Mouse (Mus musculus): ENCODE measurements around the gene Cpne5. TPM values are rescaled to one million over a fixed set of nuclear protein-coding genes. Genes with fewer than 3 reads are reported as not detected.

Cpne5 gene
- polyA plus RNA-seq, 1 experiment from 2014 or later: 0.93 TPM

- no peaks in the 10 kb centered on the region for H3K9me3 ChIP-seq (ENCODE audit: control insufficient read depth, low read length)
- 2% methylated on average over 32 of the region's 32 CpGs for WGBS
- no peak overlapping the region for H3K27ac ChIP-seq (ENCODE audit: low read depth, low read length)
These were observed 648 bp downstream of the Cpne5 start for GRCm38 (mm10) chr17:29237267-29237771.

DNA sequence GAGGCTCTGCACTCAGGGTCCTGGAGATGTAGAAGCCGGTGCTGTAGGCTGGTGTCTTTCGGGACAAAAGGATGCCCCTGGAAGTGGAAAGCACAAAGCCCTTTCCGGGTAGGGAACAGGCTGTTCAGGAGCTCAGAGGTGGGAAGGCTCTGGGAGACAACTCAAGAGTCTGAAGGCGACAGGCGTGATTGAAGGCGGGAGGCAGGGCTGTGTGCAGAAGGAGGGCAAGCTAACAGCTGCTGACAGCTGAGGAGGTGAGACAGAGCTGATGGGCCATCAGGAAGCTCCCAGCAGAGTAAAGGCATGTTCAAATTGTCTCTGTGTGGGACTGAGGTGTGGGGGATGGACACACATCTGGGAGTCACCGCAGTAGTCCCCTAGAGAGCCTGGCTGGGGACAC is 1.9 kb downstream of the Cpne5 start:
- peaks cover 68% of the 10 kb centered on the region for H3K27me3 ChIP-seq (replicated peaks; ENCODE audit: control insufficient read depth, insufficient read depth, low read length)
- H3K27ac ChIP-seq (ENCODE audit: low read depth, low read length): no peak overlapping the region
- H3K9me3 ChIP-seq (ENCODE audit: control insufficient read depth, low read length): no peaks in the 10 kb centered on the region
- peaks cover 4% of the 10 kb centered on the region for H3K4me1 ChIP-seq (replicated peaks; ENCODE audit: control insufficient read depth, insufficient read depth, low read length)
- 52% methylated on average over 7 of the region's 7 CpGs for WGBS
- ATAC-seq (replicated peaks; ENCODE audit: low FRiP score) (no peak), DNase-seq (ENCODE audit: low spot score) (no peak)
- H3K9ac ChIP-seq (ENCODE audit: low read depth, low read length): no peak overlapping the region
- no peak overlapping the region for H3K4me2 ChIP-seq
- H3K4me3 ChIP-seq (ENCODE audit: low read depth, low read length): no peak overlapping the region
- H3K36me3 ChIP-seq (ENCODE audit: control insufficient read depth, insufficient read depth, low read length): no peaks in the 10 kb centered on the region

More at GRCm38 (mm10) chr17:29237267-29237771, 648 bp downstream of the Cpne5 start:
- DNase-seq (ENCODE audit: low spot score): no peak
- Histone ChIP-seq H3K4me1 (replicated peaks; ENCODE audit: control insufficient read depth, insufficient read depth, low read length) (peaks cover 4% of the 10 kb centered on the region), H3K4me3 (ENCODE audit: low read depth, low read length) (peak overlapping the region; percentile 57), H3K4me2 (peak overlapping the region; percentile 90), H3K9ac (ENCODE audit: low read depth, low read length) (no peak overlapping the region), H3K27me3 (replicated peaks; ENCODE audit: control insufficient read depth, insufficient read depth, low read length) (peaks cover 71% of the 10 kb centered on the region), H3K36me3 (ENCODE audit: control insufficient read depth, insufficient read depth, low read length) (no peaks in the 10 kb centered on the region)
- no peak for ATAC-seq (replicated peaks; ENCODE audit: low FRiP score)

GRCm38 (mm10) chr17:29231109-29231508 is 6.9 kb downstream of the Cpne5 start:
- no peak overlapping the region for H3K27ac ChIP-seq (ENCODE audit: low read depth, low read length)
- H3K4me3 ChIP-seq (ENCODE audit: low read depth, low read length): no peak overlapping the region
- no peaks in the 10 kb centered on the region for H3K36me3 ChIP-seq (ENCODE audit: control insufficient read depth, insufficient read depth, low read length)
- no peak overlapping the region for H3K4me2 ChIP-seq
- peaks cover 23% of the 10 kb centered on the region for H3K27me3 ChIP-seq (replicated peaks; ENCODE audit: control insufficient read depth, insufficient read depth, low read length)
- no peaks in the 10 kb centered on the region for H3K9me3 ChIP-seq (ENCODE audit: control insufficient read depth, low read length)
- ATAC-seq (replicated peaks; ENCODE audit: low FRiP score): no peak
- H3K9ac ChIP-seq (ENCODE audit: low read depth, low read length): no peak overlapping the region
- no peaks in the 10 kb centered on the region for H3K4me1 ChIP-seq (replicated peaks; ENCODE audit: control insufficient read depth, insufficient read depth, low read length)
- no peak for DNase-seq (ENCODE audit: low spot score)
- WGBS: 80% methylated on average over 10 of the region's 10 CpGs

GRCm38 (mm10) chr17:29220631-29221030 is 17.3 kb downstream of the Cpne5 start:
- Histone ChIP-seq H3K9ac (ENCODE audit: low read depth, low read length) (no peak overlapping the region), H3K4me1 (replicated peaks; ENCODE audit: control insufficient read depth, insufficient read depth, low read length) (no peaks in the 10 kb centered on the region), H3K4me3 (ENCODE audit: low read depth, low read length) (no peak overlapping the region), H3K27ac (ENCODE audit: low read depth, low read length) (no peak overlapping the region), H3K36me3 (ENCODE audit: control insufficient read depth, insufficient read depth, low read length) (no peaks in the 10 kb centered on the region), H3K9me3 (ENCODE audit: control insufficient read depth, low read length) (no peaks in the 10 kb centered on the region), H3K27me3 (replicated peaks; ENCODE audit: control insufficient read depth, insufficient read depth, low read length) (no peaks in the 10 kb centered on the region), H3K4me2 (no peak overlapping the region)
- 81% methylated on average over 14 of the region's 14 CpGs for WGBS
- DNase-seq (ENCODE audit: low spot score) (no peak), ATAC-seq (replicated peaks; ENCODE audit: low FRiP score) (no peak)

DNA sequence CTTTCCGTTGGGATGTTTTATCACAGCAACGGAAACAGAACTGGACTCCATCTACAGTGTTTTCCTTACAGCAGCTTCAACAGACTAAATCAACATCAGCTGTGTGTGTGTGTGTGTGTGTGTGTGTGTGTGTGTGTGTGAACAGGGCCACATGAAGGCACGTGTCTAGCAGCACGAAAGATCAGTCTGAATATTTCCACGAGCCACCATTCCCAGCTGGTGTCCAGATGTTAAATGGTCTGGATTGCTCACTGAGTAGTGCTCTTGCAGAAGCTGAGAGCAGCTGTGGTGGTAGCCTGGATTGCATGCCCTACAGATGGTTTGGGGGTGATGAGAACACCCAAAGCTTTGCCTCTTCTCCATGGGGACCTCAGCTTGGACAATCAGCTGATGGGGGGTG is 19.9 kb downstream of the Cpne5 start:
- no peak overlapping the region for H3K4me2 ChIP-seq
- DNase-seq (ENCODE audit: low spot score): no peak
- 76% methylated on average over 5 of the region's 5 CpGs for WGBS
- H3K36me3 ChIP-seq (ENCODE audit: control insufficient read depth, insufficient read depth, low read length): no peaks in the 10 kb centered on the region
- no peak for ATAC-seq (replicated peaks; ENCODE audit: low FRiP score)
- no peak overlapping the region for H3K9ac ChIP-seq (ENCODE audit: low read depth, low read length)
- no peaks in the 10 kb centered on the region for H3K4me1 ChIP-seq (replicated peaks; ENCODE audit: control insufficient read depth, insufficient read depth, low read length)
- H3K27me3 ChIP-seq (replicated peaks; ENCODE audit: control insufficient read depth, insufficient read depth, low read length): no peaks in the 10 kb centered on the region; the same call in 1 of the 2 replicates
- H3K9me3 ChIP-seq (ENCODE audit: control insufficient read depth, low read length): no peaks in the 10 kb centered on the region
- no peak overlapping the region for H3K4me3 ChIP-seq (ENCODE audit: low read depth, low read length)
- H3K27ac ChIP-seq (ENCODE audit: low read depth, low read length): no peak overlapping the region

DNA sequence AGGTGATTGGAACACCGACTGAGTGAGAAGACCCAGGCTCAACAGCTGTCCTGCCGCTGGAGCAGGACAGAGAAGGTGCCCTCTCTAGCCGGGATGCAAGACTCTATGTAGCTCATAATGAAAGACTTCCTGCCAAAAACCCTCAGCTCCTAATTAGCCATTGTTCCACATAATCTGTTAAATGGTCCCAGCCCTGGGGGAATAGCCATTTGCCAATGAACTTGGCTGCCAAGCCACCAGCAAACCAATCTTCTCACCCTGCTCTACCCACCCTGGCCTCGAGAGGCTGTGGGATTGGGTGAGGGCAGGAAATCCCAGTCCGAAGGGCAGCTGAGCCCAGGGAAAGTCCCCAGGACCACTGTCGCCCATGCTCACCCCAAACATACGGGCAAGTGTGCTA is 21.9 kb downstream of the Cpne5 start:
- Histone ChIP-seq H3K36me3 (ENCODE audit: control insufficient read depth, insufficient read depth, low read length) (no peaks in the 10 kb centered on the region), H3K9me3 (ENCODE audit: control insufficient read depth, low read length) (no peaks in the 10 kb centered on the region)
- 57% methylated on average over 7 of the region's 7 CpGs for WGBS

GRCm38 (mm10) chr17:29214655-29215054 is 23.3 kb downstream of the Cpne5 start:
- Histone ChIP-seq H3K36me3 (ENCODE audit: control insufficient read depth, insufficient read depth, low read length) (no peaks in the 10 kb centered on the region), H3K9ac (ENCODE audit: low read depth, low read length) (no peak overlapping the region), H3K4me3 (ENCODE audit: low read depth, low read length) (no peak overlapping the region), H3K27ac (ENCODE audit: low read depth, low read length) (no peak overlapping the region), H3K4me1 (replicated peaks; ENCODE audit: control insufficient read depth, insufficient read depth, low read length) (no peaks in the 10 kb centered on the region), H3K9me3 (ENCODE audit: control insufficient read depth, low read length) (no peaks in the 10 kb centered on the region), H3K4me2 (no peak overlapping the region), H3K27me3 (replicated peaks; ENCODE audit: control insufficient read depth, insufficient read depth, low read length) (no peaks in the 10 kb centered on the region; the same call in 1 of the 2 replicates)
- DNase-seq (ENCODE audit: low spot score) (no peak), ATAC-seq (replicated peaks; ENCODE audit: low FRiP score) (no peak)
- WGBS: 55% methylated on average over 10 of the region's 10 CpGs

More for the DNA sequence above, 21.9 kb downstream of the Cpne5 start:
- DNase-seq (ENCODE audit: low spot score) (no peak), ATAC-seq (replicated peaks; ENCODE audit: low FRiP score) (no peak)
- Histone ChIP-seq H3K4me2 (no peak overlapping the region), H3K4me3 (ENCODE audit: low read depth, low read length) (no peak overlapping the region), H3K27ac (ENCODE audit: low read depth, low read length) (no peak overlapping the region), H3K9ac (ENCODE audit: low read depth, low read length) (no peak overlapping the region), H3K27me3 (replicated peaks; ENCODE audit: control insufficient read depth, insufficient read depth, low read length) (no peaks in the 10 kb centered on the region; the same call in 1 of the 2 replicates), H3K4me1 (replicated peaks; ENCODE audit: control insufficient read depth, insufficient read depth, low read length) (no peaks in the 10 kb centered on the region)

GRCm38 (mm10) chr17:29214193-29214456 is 23.8 kb downstream of the Cpne5 start:
- no peak for ATAC-seq (replicated peaks; ENCODE audit: low FRiP score)
- DNase-seq (ENCODE audit: low spot score): no peak
- H3K9me3 ChIP-seq (ENCODE audit: control insufficient read depth, low read length): no peaks in the 10 kb centered on the region
- no peaks in the 10 kb centered on the region for H3K4me1 ChIP-seq (replicated peaks; ENCODE audit: control insufficient read depth, insufficient read depth, low read length)
- 73% methylated on average over 4 of the region's 4 CpGs for WGBS
- no peak overlapping the region for H3K27ac ChIP-seq (ENCODE audit: low read depth, low read length)
- H3K9ac ChIP-seq (ENCODE audit: low read depth, low read length): no peak overlapping the region
- H3K4me2 ChIP-seq: no peak overlapping the region
- H3K4me3 ChIP-seq (ENCODE audit: low read depth, low read length): no peak overlapping the region
- H3K36me3 ChIP-seq (ENCODE audit: control insufficient read depth, insufficient read depth, low read length): no peaks in the 10 kb centered on the region
- no peaks in the 10 kb centered on the region; the same call in 1 of the 2 replicates for H3K27me3 ChIP-seq (replicated peaks; ENCODE audit: control insufficient read depth, insufficient read depth, low read length)

- H3K27ac ChIP-seq (ENCODE audit: low read depth, low read length): no peak overlapping the region
- H3K27me3 ChIP-seq (replicated peaks; ENCODE audit: control insufficient read depth, insufficient read depth, low read length): no peaks in the 10 kb centered on the region; the same call in 1 of the 2 replicates
- DNase-seq (ENCODE audit: low spot score) (no peak), ATAC-seq (replicated peaks; ENCODE audit: low FRiP score) (no peak)
- no peaks in the 10 kb centered on the region for H3K4me1 ChIP-seq (replicated peaks; ENCODE audit: control insufficient read depth, insufficient read depth, low read length)
- 45% methylated on average over 12 of the region's 12 CpGs for WGBS
- H3K9me3 ChIP-seq (ENCODE audit: control insufficient read depth, low read length): no peaks in the 10 kb centered on the region
- no peak overlapping the region for H3K4me3 ChIP-seq (ENCODE audit: low read depth, low read length)
- H3K9ac ChIP-seq (ENCODE audit: low read depth, low read length): no peak overlapping the region
- H3K36me3 ChIP-seq (ENCODE audit: control insufficient read depth, insufficient read depth, low read length): no peaks in the 10 kb centered on the region
- H3K4me2 ChIP-seq: no peak overlapping the region
These were observed 24.4 kb downstream of the Cpne5 start for GRCm38 (mm10) chr17:29213381-29214192.

Measured in liver, embryonic 11.5 days (tissue).